Mouse (Mus musculus) forebrain, postnatal 0 days (tissue): ENCODE measurements around the gene Mtf2. TPM values are rescaled to one million over a fixed set of nuclear protein-coding genes. Genes with fewer than 3 reads are reported as not detected.

Experiments
- ATAC-seq: fragments of 200-750 bp; cut with Nextera tagmentation; 2 replicates; pipeline ENCODE4 v1.8.0; 2017; ENCODE audit warnings: mild to moderate bottlenecking, moderate library complexity
- DNase-seq: peaks from one replicate; pipeline ENCODE4 v3.0.0-alpha.2; 2015
- H3K27ac ChIP-seq: fragments of 300-500 bp; sonication (generic); 2 replicates; pipeline ENCODE4 v1.5.1; 2014; ENCODE audit warnings: low read depth, mild to moderate bottlenecking, antibody characterized with exemption, low read length, moderate library complexity, mixed read lengths
- H3K27me3 ChIP-seq: fragments of 300-500 bp; sonication (generic); 2 replicates; pipeline ENCODE4 v1.6.1; 2014; ENCODE audit warnings: mild to moderate bottlenecking, low read length, mixed read lengths; ENCODE audit not compliant: insufficient read depth
- H3K36me3 ChIP-seq: fragments of 300-500 bp; sonication (generic); 2 replicates; pipeline ENCODE4 v1.6.1; 2014; ENCODE audit warnings: mild to moderate bottlenecking, moderate library complexity; ENCODE audit not compliant: insufficient read depth
- H3K4me1 ChIP-seq: fragments of 300-500 bp; sonication (generic); 2 replicates; pipeline ENCODE4 v1.6.1; 2014; ENCODE audit warnings: antibody characterized with exemption; ENCODE audit not compliant: insufficient read depth
- H3K4me2 ChIP-seq: fragments of 300-500 bp; sonication (generic); 2 replicates; pipeline ENCODE4 v1.6.1; 2014; ENCODE audit warnings: low read depth, mild to moderate bottlenecking, moderate library complexity
- H3K4me3 ChIP-seq: fragments of 300-500 bp; sonication (generic); 2 replicates; pipeline ENCODE4 v1.5.1; 2014; ENCODE audit warnings: low read depth, low read length, mixed read lengths
- H3K9ac ChIP-seq: fragments of 300-500 bp; sonication (generic); 2 replicates; pipeline ENCODE4 v1.6.1; 2014; ENCODE audit warnings: mild to moderate bottlenecking
- H3K9me3 ChIP-seq: fragments of 300-500 bp; sonication (generic); 2 replicates; pipeline ENCODE4 v1.6.1; 2016; ENCODE audit warnings: low read length
- CTCF ChIP-seq: sonication (generic); IDR thresholded peaks from 2 replicates; pipeline ENCODE4 v1.5.1; 2016; ENCODE audit warnings: antibody characterized with exemption, control low read depth, low read depth
- WGBS: fragments of 180-500 bp; shearing (Covaris S2); extraction: QIAGEN DNeasy Blood & Tissue Kit; methylation state at CpG from one replicate; pipeline ENCODE4 v1.1.7; 2014; 5-methylcytosine and 5-hydroxymethylcytosine counted together
- polyA plus RNA-seq: library from polyadenylated mRNA; unstranded; fragments of >200 nt; fragmentation: Nextera tagmentation; extraction: Ambion mirVana; gene quantifications from 2 replicates; pipeline ENCODE4 v1.2.1, GENCODE M21; 2015
- total RNA-seq: library from RNA; depleted of rRNA; stranded (reverse); fragments of >200 nt; gene quantifications from 2 replicates; pipeline ENCODE4 v1.2.3, GENCODE M21; 2014; rRNA removed

Gene Mtf2
- total and polyA plus RNA-seq, 2 experiments from 2014 or later: 61.9 to 96.2 TPM

- TF ChIP-seq CTCF: no peak
- DNase-seq (no peak), ATAC-seq (no peak)
- Histone ChIP-seq H3K4me1 (no peaks in the 10 kb centered on the region), H3K27me3 (no peaks in the 10 kb centered on the region), H3K36me3 (no peaks in the 10 kb centered on the region; the same call in 1 of the 2 replicates), H3K9me3 (no peaks in the 10 kb centered on the region), H3K4me2 (no peak overlapping the region), H3K4me3 (no peak overlapping the region), H3K9ac (no peak overlapping the region), H3K27ac (no peak overlapping the region)
- WGBS: 85% methylated on average over 9 of the region's 9 CpGs
Measured at GRCm38 (mm10) chr5:108120221-108120900, 54.9 kb downstream of the Mtf2 start.

GRCm38 (mm10) chr5:108131849-108132440 is 66.5 kb downstream of the Mtf2 start:
- Histone ChIP-seq H3K4me3 (peak overlapping the region; percentile 86), H3K27ac (peak overlapping the region; percentile 85), H3K9ac (peak overlapping the region; percentile 70), H3K9me3 (no peaks in the 10 kb centered on the region), H3K27me3 (no peaks in the 10 kb centered on the region), H3K4me2 (peak overlapping the region; percentile 83), H3K36me3 (peaks cover 6% of the 10 kb centered on the region; the same call in 1 of the 2 replicates), H3K4me1 (peaks cover 6% of the 10 kb centered on the region; the same call in 1 of the 2 replicates)
- ATAC-seq (no peak; the same call in 1 of the 2 replicates), DNase-seq (peak; percentile 62)
- no peak for TF ChIP-seq CTCF
- under 1% methylated on average over 32 of the region's 32 CpGs for WGBS

GRCm38 (mm10) chr5:108132441-108133243 is 67.2 kb downstream of the Mtf2 start, which contains the start of the genes Tmed5 and Ccdc18:
Tmed5 (minus strand) TSS chr5:108132620.
Ccdc18 (plus strand) TSS chr5:108132875.
- TF ChIP-seq CTCF: peak; percentile 63
- under 1% methylated on average over 65 of the region's 65 CpGs for WGBS
- peak; percentile 98 for DNase-seq

GRCm38 (mm10) chr5:108152592-108152991 is 87.1 kb downstream of the Mtf2 start:
- H3K27me3 ChIP-seq: no peaks in the 10 kb centered on the region
- DNase-seq (no peak), ATAC-seq (no peak)
- H3K27ac ChIP-seq: no peak overlapping the region
- 92% methylated on average over 1 of the region's 1 CpGs for WGBS
- no peak for TF ChIP-seq CTCF
- H3K9me3 ChIP-seq: no peaks in the 10 kb centered on the region
- no peak overlapping the region for H3K9ac ChIP-seq
- H3K4me3 ChIP-seq: no peak overlapping the region
- H3K36me3 ChIP-seq: no peaks in the 10 kb centered on the region
- H3K4me2 ChIP-seq: no peak overlapping the region
- no peaks in the 10 kb centered on the region for H3K4me1 ChIP-seq

More at GRCm38 (mm10) chr5:108132441-108133243, 67.2 kb downstream of the Mtf2 start, which contains the start of the genes Tmed5 and Ccdc18:
- H3K27ac ChIP-seq: peak within 1 kb of the TSS; percentile 85
- H3K9me3 ChIP-seq: no peaks in the 10 kb centered on the region
- H3K36me3 ChIP-seq: peaks cover 6% of the 10 kb centered on the region; the same call in 1 of the 2 replicates
- H3K9ac ChIP-seq: peak within 1 kb of the TSS; percentile 70
- no peaks in the 10 kb centered on the region for H3K27me3 ChIP-seq
- ATAC-seq: peak; percentile 99
- peak within 1 kb of the TSS; percentile 86 for H3K4me3 ChIP-seq
- H3K4me1 ChIP-seq: peaks cover 6% of the 10 kb centered on the region; the same call in 1 of the 2 replicates
- H3K4me2 ChIP-seq: peak within 1 kb of the TSS; percentile 83

Other genes with a start within 250 kb of the Mtf2 start
- not detected in 2 replicates for gene Ube2d2b, start 235.6 kb upstream of the Mtf2 start, total RNA-seq
- not detected in 2 replicates for gene Ube2d2b, start 235.6 kb upstream of the Mtf2 start, polyA plus RNA-seq
- gene Evi5, start 190.6 kb upstream of the Mtf2 start, total RNA-seq: 61.9 and 66.9 TPM in 2 replicates
- 40.3 and 59.6 TPM in 2 replicates for gene Evi5, start 190.6 kb upstream of the Mtf2 start, polyA plus RNA-seq
- gene Rpl5, start 165.2 kb upstream of the Mtf2 start, total RNA-seq: 195 and 203 TPM in 2 replicates
- gene Rpl5, start 165.2 kb upstream of the Mtf2 start, polyA plus RNA-seq: 65.7 and 74.2 TPM in 2 replicates
- 23.9 and 28.5 TPM in 2 replicates for gene Fam69a, start 78.6 kb upstream of the Mtf2 start, total RNA-seq
- 47.8 and 60.9 TPM in 2 replicates for gene Fam69a, start 78.6 kb upstream of the Mtf2 start, polyA plus RNA-seq
- gene Tmed5, start 66.9 kb downstream of the Mtf2 start, total RNA-seq: 17.3 and 20.8 TPM in 2 replicates
- gene Tmed5, start 66.9 kb downstream of the Mtf2 start, polyA plus RNA-seq: 14.0 and 18.7 TPM in 2 replicates
- 0.92 and 5.5 TPM in 2 replicates for gene Ccdc18, start 67.2 kb downstream of the Mtf2 start, total RNA-seq
- gene Ccdc18, start 67.2 kb downstream of the Mtf2 start, polyA plus RNA-seq: 2.5 and 2.9 TPM in 2 replicates
- gene Dr1, start 203.2 kb downstream of the Mtf2 start, total RNA-seq: 39.9 and 43.7 TPM in 2 replicates
- gene Dr1, start 203.2 kb downstream of the Mtf2 start, polyA plus RNA-seq: 29.5 and 38.1 TPM in 2 replicates
- 6.0 and 6.6 TPM in 2 replicates for gene Pigg, start 246.9 kb downstream of the Mtf2 start, total RNA-seq
- 1.2 and 2.2 TPM in 2 replicates for gene Pigg, start 246.9 kb downstream of the Mtf2 start, polyA plus RNA-seq